Mouse (Mus musculus): ENCODE data around the gene Ddhd1.

Ddhd1 gene

GRCm38 (mm10) chr14:45657641-45658611 is at the start of gene Ddhd1:
Ddhd1 (minus strand) TSS chr14:45658143.
- peak; percentile 90 to 93 for DNase-seq

DNA sequence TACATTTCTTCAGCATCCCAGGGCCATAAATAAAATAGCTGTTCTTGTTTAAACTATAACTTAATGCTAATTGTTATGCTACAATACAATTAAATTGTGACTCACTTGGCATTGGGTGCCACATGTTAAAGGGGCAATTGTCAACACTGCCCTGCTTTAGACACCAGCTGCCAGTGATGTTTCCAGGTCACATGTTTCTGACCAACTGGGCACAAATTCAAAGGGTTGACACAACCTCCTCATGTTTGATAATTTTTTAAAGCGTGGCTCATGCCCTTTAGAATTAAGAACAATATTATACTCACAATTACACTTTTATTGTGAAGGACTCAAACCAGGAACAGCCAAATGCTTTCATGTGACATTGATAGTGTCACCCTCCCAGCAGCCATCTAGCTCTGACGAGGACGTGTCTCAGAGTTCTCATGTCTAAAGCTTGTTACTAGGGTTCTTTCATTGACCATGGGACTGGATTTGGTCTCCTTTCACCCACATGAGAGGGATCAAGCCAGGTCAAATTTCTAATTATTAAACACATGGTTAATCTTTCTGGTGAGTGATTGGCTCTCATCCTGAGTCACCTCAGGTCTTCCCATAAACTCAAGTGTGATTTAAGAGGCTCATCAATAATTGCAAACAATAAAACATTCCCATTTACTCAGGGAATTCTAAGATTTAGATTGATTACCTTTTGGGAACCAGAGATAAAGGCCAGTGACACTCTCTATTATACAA is 49.4 kb upstream of the Ddhd1 start:
- no peak for DNase-seq

DNA sequence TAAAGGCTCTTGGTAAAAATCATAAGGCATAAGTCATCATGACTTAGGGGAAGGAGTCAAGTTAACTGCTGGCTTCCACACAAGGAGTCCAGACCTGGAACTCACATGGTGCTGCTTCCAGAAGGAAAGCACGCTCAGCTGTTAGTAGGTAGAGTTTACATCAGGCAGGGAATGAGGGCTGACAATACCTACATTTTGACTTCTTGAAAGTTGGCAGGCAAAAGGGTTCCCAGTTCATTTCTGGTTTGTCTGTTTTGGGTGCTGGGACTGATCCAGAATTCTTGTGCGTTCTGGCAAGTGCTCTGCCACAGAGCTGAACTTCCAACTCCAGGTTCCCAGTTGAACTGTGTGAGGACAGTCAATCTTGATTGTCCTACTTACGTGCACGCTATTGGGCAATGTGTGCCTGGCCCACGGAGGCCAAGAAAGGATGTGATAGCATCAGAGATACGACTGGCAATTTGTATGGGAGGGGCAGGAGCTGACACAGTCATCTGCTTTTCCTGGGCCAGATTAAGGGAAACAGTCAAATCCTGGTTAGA is 42.2 kb upstream of the Ddhd1 start:
- no peak for DNase-seq

DNA sequence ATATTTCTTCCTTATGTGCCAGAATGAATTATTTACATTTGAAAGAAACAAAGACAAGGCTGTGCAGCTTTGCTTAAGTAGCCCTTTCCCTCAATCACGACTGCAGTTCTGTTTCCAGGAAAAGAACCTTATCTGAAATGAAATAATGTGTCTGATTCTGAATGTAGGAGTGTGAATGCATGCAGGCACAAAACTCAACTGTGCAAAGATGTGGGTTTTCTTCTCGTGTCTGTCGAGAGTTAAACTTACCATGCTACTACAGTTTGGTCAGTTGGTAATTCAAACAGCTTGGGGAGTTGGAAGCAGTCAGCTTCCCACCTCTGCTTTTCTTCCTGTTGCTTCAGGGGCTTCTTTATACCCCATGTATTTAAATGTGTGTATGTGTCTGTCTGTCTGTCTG is 40.9 kb upstream of the Ddhd1 start:
- no peak for DNase-seq

DNA sequence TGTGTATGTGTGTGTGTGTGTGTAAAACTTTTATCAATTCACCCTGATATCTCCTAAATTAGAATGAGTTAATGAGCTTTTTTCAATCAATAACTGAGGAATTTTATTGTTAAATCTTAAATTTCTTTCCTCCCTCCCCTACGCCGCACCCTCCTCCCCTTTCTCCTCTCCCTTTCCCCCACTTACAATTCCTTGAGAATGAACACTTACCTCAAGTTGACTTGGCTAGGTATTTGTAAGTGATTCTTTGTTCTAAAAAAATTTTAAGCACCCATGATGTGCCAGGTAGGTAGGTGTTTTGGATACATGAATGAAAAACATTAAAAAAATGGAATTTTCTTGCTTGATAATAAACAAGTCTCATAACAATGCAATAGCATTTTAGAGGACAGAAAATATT is 38.2 kb upstream of the Ddhd1 start:
- no peak for DNase-seq

DNA sequence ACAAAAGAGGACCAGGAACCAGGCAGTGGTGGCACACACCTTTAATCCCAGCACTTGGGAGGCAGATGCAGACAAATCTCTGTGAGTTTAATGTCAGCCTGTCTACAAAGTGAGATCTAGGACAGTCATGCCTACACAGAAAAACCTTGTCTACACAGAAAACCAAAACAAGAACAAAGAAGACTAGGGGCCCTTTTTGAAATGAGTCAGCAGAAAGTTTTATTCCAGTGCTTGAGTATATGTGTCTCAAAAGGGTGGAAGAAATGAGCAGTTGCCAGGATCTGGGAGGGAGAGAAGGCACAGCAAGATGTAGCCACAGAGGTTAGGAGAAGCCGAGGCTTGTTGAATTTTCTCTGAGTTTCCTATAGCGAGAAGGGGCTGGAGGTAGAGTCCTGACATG is 35.9 kb upstream of the Ddhd1 start:
- no peak for DNase-seq

GRCm38 (mm10) chr14:45690520-45691246 is 32.7 kb upstream of the Ddhd1 start:
- peak; percentile 66 to 68 for DNase-seq

GRCm38 (mm10) chr14:45685313-45685712 is 27.4 kb upstream of the Ddhd1 start:
- DNase-seq: no peak

DNA sequence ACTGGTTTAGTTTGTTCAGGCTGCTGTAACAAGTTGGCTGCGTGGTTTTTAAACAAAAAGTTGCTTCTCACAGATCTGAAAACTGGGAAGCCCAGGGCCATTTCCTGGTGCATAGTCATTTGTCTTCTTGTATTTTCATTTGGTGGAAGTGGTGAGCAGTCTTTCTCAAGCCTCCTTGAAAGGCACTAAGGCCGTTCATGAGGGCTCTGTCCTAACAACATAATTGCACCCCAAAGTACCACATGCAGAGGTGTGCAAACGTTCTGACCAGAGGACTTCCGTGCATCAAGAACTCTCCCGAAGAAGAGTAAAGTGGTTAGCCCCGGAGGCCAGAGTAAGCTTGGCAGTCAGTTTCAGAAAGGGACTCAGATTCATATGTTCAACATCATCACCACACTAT is 18.8 kb upstream of the Ddhd1 start:
- DNase-seq: no peak

GRCm38 (mm10) chr14:45668325-45668724 is 10.4 kb upstream of the Ddhd1 start:
- no peak for DNase-seq

DNA sequence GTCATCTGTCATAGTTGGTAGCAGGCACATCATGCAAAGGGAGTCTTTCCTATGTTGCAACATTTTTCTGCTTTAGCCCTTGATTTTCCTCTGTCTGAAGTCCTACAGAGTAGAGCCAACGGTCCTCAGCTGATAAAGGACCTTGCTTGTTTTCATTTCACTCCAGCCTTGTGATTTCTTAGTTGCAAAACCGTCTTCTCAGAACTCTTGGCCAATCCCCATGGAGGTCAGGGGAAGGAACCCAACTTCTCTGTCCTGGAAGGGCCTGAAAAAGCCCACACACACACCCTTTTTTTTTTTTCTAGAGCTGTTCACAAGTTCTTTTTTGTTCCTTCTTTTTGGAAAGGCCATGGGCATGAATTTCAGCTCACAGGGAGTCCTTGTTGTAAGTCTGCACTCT is 9.3 kb upstream of the Ddhd1 start:
- DNase-seq: no peak

- DNase-seq: no peak
Observed at GRCm38 (mm10) chr14:45661575-45661974, 3.6 kb upstream of the Ddhd1 start.

- no peak for DNase-seq
Observed at GRCm38 (mm10) chr14:45660315-45660714, 2.4 kb upstream of the Ddhd1 start.

DNA sequence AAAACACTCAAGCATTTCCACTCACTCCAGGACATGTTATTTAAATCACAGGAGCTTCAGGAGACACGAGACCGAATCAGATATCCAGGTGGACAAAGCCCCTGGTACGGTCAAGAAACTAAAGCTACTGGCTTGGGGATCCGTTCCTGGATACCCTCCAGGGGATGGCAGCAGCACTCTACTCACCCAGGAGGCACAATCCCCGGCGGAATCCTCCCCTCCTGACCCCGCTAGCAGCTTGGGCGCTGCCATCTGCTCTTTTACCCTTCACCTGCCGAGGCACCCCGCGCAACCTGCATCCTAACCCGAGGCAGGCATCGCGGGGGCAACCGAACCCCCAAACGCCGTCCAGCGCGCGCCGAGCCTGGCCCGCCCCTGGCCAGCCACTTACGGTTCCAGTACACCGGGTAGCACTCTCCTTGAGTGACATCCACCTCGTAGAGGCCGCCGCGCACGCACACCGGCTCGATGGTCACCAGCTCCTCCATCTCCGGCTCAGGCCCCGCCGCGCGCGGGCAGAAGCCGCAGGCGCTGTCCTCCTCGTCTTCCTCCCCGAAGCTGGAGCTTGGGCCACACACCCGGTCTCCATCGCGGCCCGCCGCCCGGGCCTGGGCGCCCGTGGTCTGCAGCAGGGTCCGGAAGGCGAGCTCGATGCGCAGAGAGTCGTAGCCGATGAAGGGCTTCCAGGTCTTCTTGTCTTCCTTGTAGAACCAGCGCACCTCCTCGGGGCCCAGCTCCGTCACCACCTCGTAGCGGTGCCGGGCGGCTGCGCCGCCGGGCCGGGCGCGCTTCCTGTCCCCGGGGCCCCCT is 907 bp downstream of the Ddhd1 start:
- DNase-seq: peak; percentile 75 to 79

- peak; percentile 16 to 31 for DNase-seq
Observed at GRCm38 (mm10) chr14:45654876-45655416, 3.0 kb downstream of the Ddhd1 start.

DNA sequence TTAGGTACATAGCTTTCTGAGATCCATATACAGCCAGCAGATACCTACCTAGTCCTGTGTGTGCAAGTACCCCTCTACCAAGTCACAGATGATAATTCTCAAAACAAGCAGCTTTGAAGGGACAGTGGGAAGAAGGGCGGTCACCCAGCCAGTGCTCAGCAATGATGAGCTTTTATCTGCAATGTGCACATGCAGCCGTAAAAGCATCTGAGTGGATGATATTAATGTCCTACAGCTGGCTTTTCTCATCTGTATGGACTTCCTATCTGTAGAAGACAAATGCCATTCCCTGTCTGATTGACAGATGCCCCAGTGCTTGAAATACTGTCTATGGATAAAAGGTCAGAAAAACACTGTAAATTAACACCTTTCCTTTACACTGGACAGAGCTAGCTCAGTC is 4.2 kb downstream of the Ddhd1 start:
- no peak for DNase-seq

- DNase-seq: no peak
Observed at GRCm38 (mm10) chr14:45648999-45649818, 8.7 kb downstream of the Ddhd1 start.

DNA sequence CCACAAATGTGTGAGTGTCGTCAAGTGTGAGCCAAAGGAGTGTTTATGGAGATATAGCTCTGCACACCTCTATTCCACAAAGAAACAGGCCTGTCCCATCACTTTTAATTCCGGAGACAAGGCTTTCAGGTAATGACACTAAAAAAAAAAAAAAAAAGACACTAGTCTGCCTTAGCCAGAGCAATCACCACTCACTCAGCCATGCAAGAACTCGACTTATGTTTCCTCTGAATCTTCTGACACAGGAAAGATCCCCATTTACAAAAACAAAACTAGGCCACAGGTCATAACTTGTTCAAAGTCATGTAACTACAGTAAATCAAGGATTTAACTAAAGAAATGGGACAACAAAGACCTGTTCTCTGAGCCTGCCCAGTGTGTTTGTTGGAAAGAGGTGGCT is 9.8 kb downstream of the Ddhd1 start:
- DNase-seq: no peak

DNA sequence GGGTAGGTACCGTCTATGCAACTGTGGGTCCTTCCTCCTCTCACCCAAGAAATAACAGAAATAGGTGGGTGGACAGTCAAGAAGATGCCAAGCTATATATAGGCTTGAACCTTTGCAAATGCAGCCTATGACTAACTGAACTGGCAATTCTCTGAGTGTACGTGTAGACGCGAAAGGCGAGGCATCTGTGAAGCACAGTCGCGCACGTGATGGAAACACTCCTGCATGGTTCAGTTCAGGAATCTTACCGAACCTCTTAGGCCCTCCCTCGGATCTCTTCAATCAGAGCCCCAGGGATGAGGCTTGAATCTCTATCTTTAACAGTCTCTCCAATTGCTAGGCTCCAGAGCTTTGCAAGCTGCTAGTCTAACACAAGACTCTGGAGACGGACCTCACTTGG is 10.3 kb downstream of the Ddhd1 start:
- DNase-seq: no peak

DNA sequence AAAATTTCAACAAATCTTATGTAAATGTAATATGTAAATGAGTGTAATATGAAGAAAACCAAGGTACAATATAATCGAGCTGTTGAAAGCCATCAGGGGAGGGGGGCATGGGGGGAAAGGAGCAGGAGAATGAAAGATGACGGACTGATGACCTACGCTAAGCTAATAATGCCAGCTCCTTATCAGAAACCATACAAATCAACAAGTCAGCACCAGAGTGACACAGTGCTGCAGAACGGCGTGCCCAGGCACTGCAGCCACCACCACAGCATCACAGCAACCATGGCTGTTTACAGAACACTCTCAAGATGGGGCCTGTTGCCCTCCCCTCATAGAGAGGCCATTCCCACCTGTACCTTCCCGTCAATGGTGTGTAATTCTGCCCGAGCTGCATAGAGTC is 10.8 kb downstream of the Ddhd1 start:
- DNase-seq: no peak

DNA sequence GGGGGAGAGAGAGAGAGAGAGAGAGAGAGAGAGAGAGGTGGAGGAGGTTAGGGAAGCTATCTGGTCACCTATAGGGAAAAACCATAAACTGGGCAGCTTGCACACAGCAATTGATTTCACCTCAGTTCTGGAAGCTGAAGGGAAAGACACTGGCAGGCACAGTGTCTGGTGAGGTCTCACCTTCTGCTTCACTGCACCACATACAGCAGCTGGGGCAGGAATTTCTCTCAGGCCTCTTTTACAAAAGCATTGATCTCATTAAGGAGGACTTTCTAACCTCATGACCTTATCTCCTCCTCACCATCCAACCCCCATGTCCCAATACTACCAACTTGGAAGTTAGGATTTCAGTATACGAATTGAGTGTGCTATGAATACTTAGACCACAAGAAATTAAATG is 13.2 kb downstream of the Ddhd1 start:
- DNase-seq: no peak
